Mouse (Mus musculus) ES-Bruce4 (cell line): ENCODE results near the gene Tenm4.

ENCODE experiments used
- CTCF ChIP-seq: IDR thresholded peaks from one replicate; pipeline ENCODE4 v1.8.1; 2011; ENCODE audit warnings: low read depth, low read length
- EP300 ChIP-seq: IDR thresholded peaks from 2 replicates; pipeline ENCODE4 v1.6.1; 2011; ENCODE audit warnings: low read depth, low read length; ENCODE audit not compliant: insufficient read depth

- peak; percentile 69 for TF ChIP-seq CTCF
- TF ChIP-seq EP300, result no peak
Observed at GRCm38 (mm10) chr7:96769784-96770183, 598.7 kb downstream of the Tenm4 start.
